Mouse (Mus musculus) hindbrain, embryonic 16.5 days (tissue): ENCODE data around the gene Sned1. TPM values are rescaled to one million over a fixed set of nuclear protein-coding genes. Genes with fewer than 3 reads are reported as not detected.

ENCODE experiments used
- ATAC-seq: fragments of 200-750 bp; cut with Nextera tagmentation; 2 replicates; pipeline ENCODE4 v1.8.0; 2017; ENCODE audit warnings: moderate TSS enrichment, moderate library complexity
- H3K27ac ChIP-seq: fragments of 300-500 bp; sonication (generic); 2 replicates; pipeline ENCODE4 v1.5.1; 2014; ENCODE audit warnings: low read depth, mild to moderate bottlenecking, control low read depth, low read length, moderate library complexity
- H3K27me3 ChIP-seq: fragments of 300-500 bp; sonication (generic); replicated peaks from 2 replicates; pipeline ENCODE4 v1.6.1; 2014; ENCODE audit warnings: low read length; ENCODE audit not compliant: control insufficient read depth, insufficient read depth
- H3K36me3 ChIP-seq: fragments of 300-500 bp; sonication (generic); 2 replicates; pipeline ENCODE4 v1.6.1; 2014; ENCODE audit warnings: mild to moderate bottlenecking, low read length, moderate library complexity, mixed read lengths; ENCODE audit not compliant: control insufficient read depth, insufficient read depth
- H3K4me1 ChIP-seq: fragments of 300-500 bp; sonication (generic); 2 replicates; pipeline ENCODE4 v1.6.1; 2014; ENCODE audit warnings: low read depth, low read length; ENCODE audit not compliant: control insufficient read depth, insufficient read depth
- H3K4me2 ChIP-seq: fragments of 300-500 bp; sonication (generic); 2 replicates; pipeline ENCODE4 v1.6.1; 2014; ENCODE audit warnings: mild to moderate bottlenecking, low read length, control low read depth, moderate library complexity
- H3K4me3 ChIP-seq: fragments of 300-500 bp; sonication (generic); 2 replicates; pipeline ENCODE4 v1.5.1; 2014; ENCODE audit warnings: mild to moderate bottlenecking, low read length, control low read depth, moderate library complexity
- H3K9ac ChIP-seq: fragments of 300-500 bp; sonication (generic); 2 replicates; pipeline ENCODE4 v1.6.1; 2014; ENCODE audit warnings: low read depth, mild to moderate bottlenecking, control low read depth, low read length, moderate library complexity
- H3K9me3 ChIP-seq: fragments of 300-500 bp; sonication (generic); 2 replicates; pipeline ENCODE4 v1.6.1; 2014; ENCODE audit warnings: mild to moderate bottlenecking, low read length, moderate library complexity; ENCODE audit not compliant: control insufficient read depth
- WGBS: fragments of 180-500 bp; shearing (Covaris S2); extraction: QIAGEN DNeasy Blood & Tissue Kit; methylation state at CpG from one replicate; pipeline ENCODE4 v1.1.7; 2014; 5-methylcytosine and 5-hydroxymethylcytosine counted together
- polyA plus RNA-seq: library from polyadenylated mRNA; unstranded; fragments of >200 nt; fragmentation: Nextera tagmentation; extraction: Ambion mirVana; gene quantifications from 2 replicates; pipeline ENCODE4 v1.2.1, GENCODE M21; 2015

Gene Sned1
- polyA plus RNA-seq, 1 experiment from 2014 or later: 12.1 TPM

- Histone ChIP-seq H3K4me2 (no peak overlapping the region), H3K4me3 (no peak overlapping the region), H3K36me3 (no peaks in the 10 kb centered on the region), H3K4me1 (peaks cover 17% of the 10 kb centered on the region), H3K9me3 (no peaks in the 10 kb centered on the region), H3K27me3 (no peaks in the 10 kb centered on the region), H3K9ac (no peak overlapping the region), H3K27ac (no peak overlapping the region)
- 80% methylated on average over 11 of the region's 11 CpGs for WGBS
- ATAC-seq: no peak
Observed at GRCm38 (mm10) chr1:93211019-93211418, 24.6 kb upstream of the Sned1 start.

- H3K4me2 ChIP-seq: no peak overlapping the region
- H3K9me3 ChIP-seq: no peaks in the 10 kb centered on the region
- H3K4me1 ChIP-seq: peaks cover 17% of the 10 kb centered on the region
- H3K27me3 ChIP-seq: no peaks in the 10 kb centered on the region
- no peak overlapping the region for H3K4me3 ChIP-seq
- no peaks in the 10 kb centered on the region for H3K36me3 ChIP-seq
- WGBS: 36% methylated on average over 10 of the region's 10 CpGs
- H3K27ac ChIP-seq: no peak overlapping the region
- ATAC-seq: no peak
- no peak overlapping the region for H3K9ac ChIP-seq
Observed at GRCm38 (mm10) chr1:93211549-93212220, 24.0 kb upstream of the Sned1 start.

GRCm38 (mm10) chr1:93212441-93212840 lies 23.2 kb upstream of the Sned1 start:
- Histone ChIP-seq H3K36me3 (no peaks in the 10 kb centered on the region), H3K9ac (no peak overlapping the region), H3K27me3 (no peaks in the 10 kb centered on the region), H3K4me2 (no peak overlapping the region), H3K4me3 (no peak overlapping the region), H3K27ac (no peak overlapping the region), H3K9me3 (no peaks in the 10 kb centered on the region), H3K4me1 (peaks cover 17% of the 10 kb centered on the region)
- no peak for ATAC-seq
- 83% methylated on average over 7 of the region's 7 CpGs for WGBS

DNA sequence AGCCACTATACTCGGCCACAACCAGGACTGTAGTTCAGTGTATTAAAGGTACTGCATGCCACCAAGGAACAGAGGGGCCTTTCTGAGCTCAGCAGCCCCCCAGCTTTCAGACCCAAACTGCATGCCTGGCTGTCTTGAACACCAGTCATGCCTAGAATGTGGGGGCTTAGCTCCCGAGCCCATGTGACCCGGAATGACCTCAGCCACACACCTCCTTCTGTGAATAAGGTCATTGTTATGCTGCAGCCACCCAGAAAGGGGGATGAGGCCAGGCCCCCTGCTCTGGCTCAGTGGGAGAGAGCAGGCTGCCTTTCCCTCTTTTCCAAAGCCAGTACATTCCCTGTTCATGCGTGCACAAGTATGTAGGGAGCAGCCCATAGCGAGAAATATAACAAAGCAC lies 21.0 kb upstream of the Sned1 start:
- Histone ChIP-seq H3K9ac (no peak overlapping the region), H3K27ac (no peak overlapping the region), H3K4me2 (no peak overlapping the region), H3K27me3 (no peaks in the 10 kb centered on the region), H3K4me3 (no peak overlapping the region), H3K4me1 (peaks cover 17% of the 10 kb centered on the region), H3K9me3 (no peaks in the 10 kb centered on the region), H3K36me3 (no peaks in the 10 kb centered on the region)
- no peak for ATAC-seq
- WGBS: 23% methylated on average over 5 of the region's 5 CpGs

GRCm38 (mm10) chr1:93216839-93217497 lies 18.7 kb upstream of the Sned1 start:
- H3K9me3 ChIP-seq: no peaks in the 10 kb centered on the region
- H3K4me2 ChIP-seq: no peak overlapping the region
- H3K4me1 ChIP-seq: no peaks in the 10 kb centered on the region; the same call in 1 of the 2 replicates
- no peak for ATAC-seq
- no peaks in the 10 kb centered on the region for H3K27me3 ChIP-seq
- no peak overlapping the region for H3K9ac ChIP-seq
- H3K36me3 ChIP-seq: no peaks in the 10 kb centered on the region
- no peak overlapping the region for H3K4me3 ChIP-seq
- WGBS: 66% methylated on average over 9 of the region's 9 CpGs
- no peak overlapping the region for H3K27ac ChIP-seq

GRCm38 (mm10) chr1:93217530-93217929 lies 18.1 kb upstream of the Sned1 start:
- no peaks in the 10 kb centered on the region for H3K27me3 ChIP-seq
- H3K36me3 ChIP-seq: no peaks in the 10 kb centered on the region
- no peak overlapping the region for H3K4me3 ChIP-seq
- H3K9ac ChIP-seq: no peak overlapping the region
- H3K9me3 ChIP-seq: no peaks in the 10 kb centered on the region
- WGBS: 47% methylated on average over 7 of the region's 7 CpGs
- H3K4me1 ChIP-seq: no peaks in the 10 kb centered on the region; the same call in 1 of the 2 replicates
- ATAC-seq: no peak
- no peak overlapping the region for H3K4me2 ChIP-seq
- H3K27ac ChIP-seq: no peak overlapping the region

DNA sequence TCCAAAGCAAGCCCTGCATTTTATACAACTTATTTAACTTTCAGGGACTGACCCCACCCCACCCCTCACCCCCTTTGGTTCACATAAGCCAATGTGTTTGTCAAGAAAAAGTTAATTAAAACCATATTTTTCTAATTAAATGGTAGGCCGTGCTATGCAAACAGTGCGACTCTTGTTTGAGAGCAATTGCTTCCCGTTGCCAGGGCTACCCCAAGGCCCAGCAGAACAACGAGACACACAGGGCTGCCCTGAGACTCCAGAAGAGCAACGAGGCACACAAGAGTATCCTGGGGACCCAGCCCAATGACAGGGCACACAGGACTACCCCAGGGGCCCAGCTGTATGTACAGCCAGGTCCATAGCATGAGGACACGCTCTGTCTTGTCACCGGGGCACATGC lies 14.9 kb upstream of the Sned1 start:
- peaks cover 3% of the 10 kb centered on the region; the same call in 1 of the 2 replicates for H3K4me1 ChIP-seq

DNA sequence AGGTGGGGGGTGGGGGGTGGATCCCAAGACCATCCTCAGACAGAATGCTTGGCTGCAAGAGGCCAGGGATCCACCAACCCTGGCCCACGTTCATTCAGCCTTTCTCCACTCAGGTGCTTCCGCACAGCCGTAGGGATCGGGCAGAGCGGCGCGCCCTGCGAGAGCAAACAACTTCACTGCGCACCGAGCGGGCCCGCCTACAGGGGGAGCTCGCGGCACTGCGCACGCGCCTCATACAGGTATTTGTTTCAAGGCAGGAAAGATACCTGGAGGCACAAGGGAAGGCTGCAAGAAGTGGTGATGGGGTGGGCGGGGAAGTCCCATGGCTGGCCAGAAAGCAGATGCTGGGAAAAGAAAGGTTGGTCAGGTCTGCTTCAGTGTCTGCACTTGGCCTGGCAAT lies 11.7 kb upstream of the Sned1 start:
- no peaks in the 10 kb centered on the region for H3K27me3 ChIP-seq
- no peak overlapping the region for H3K27ac ChIP-seq
- H3K36me3 ChIP-seq: no peaks in the 10 kb centered on the region
- no peak overlapping the region for H3K4me3 ChIP-seq
- H3K9ac ChIP-seq: no peak overlapping the region
- H3K9me3 ChIP-seq: no peaks in the 10 kb centered on the region
- 16% methylated on average over 18 of the region's 18 CpGs for WGBS
- no peak overlapping the region for H3K4me2 ChIP-seq
- H3K4me1 ChIP-seq: peaks cover 10% of the 10 kb centered on the region; the same call in 1 of the 2 replicates
- no peak for ATAC-seq

More for the DNA sequence above, 14.9 kb upstream of the Sned1 start:
- 53% methylated on average over 7 of the region's 7 CpGs for WGBS
- no peaks in the 10 kb centered on the region for H3K36me3 ChIP-seq
- ATAC-seq: peak; percentile 68
- no peak overlapping the region for H3K27ac ChIP-seq
- H3K9ac ChIP-seq: no peak overlapping the region
- no peaks in the 10 kb centered on the region for H3K27me3 ChIP-seq
- no peak overlapping the region for H3K4me3 ChIP-seq
- no peaks in the 10 kb centered on the region for H3K9me3 ChIP-seq
- no peak overlapping the region for H3K4me2 ChIP-seq

DNA sequence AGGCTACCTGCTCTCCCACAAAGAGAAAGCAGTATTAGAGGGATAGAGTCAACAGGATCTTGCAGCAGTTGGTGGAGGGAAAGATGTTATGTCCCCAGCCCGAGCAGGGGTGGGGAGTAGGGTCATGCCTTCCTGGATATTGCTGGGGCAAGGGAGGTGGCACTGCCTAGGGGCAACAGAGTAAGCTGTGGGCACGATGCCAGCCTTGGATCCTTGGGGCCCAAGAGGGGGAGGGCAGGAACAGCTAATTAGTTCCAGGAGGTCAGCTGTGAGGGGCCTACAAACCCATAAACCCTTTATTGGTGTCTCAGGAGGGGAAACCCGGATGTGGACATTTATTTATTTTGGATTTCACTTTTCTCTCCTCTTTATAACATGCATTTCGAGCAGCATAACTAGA lies 10.4 kb upstream of the Sned1 start:
- H3K36me3 ChIP-seq: no peaks in the 10 kb centered on the region
- H3K9ac ChIP-seq: no peak overlapping the region
- no peak for ATAC-seq
- no peak overlapping the region for H3K4me3 ChIP-seq
- H3K27ac ChIP-seq: no peak overlapping the region
- H3K4me2 ChIP-seq: no peak overlapping the region
- peaks cover 10% of the 10 kb centered on the region; the same call in 1 of the 2 replicates for H3K4me1 ChIP-seq
- no peaks in the 10 kb centered on the region for H3K9me3 ChIP-seq
- WGBS: 35% methylated on average over 4 of the region's 4 CpGs
- no peaks in the 10 kb centered on the region for H3K27me3 ChIP-seq
